Mouse (Mus musculus) ES-Bruce4 (cell line): ENCODE measurements around the gene Preb. TPM values are rescaled to one million over a fixed set of nuclear protein-coding genes. Genes with fewer than 3 reads are reported as not detected.

ENCODE experiments used
- H3K27ac ChIP-seq: 2 replicates; pipeline ENCODE4 v1.5.1; 2012; ENCODE audit warnings: low read length, inconsistent platforms; ENCODE audit not compliant: insufficient read depth
- H3K27me3 ChIP-seq: 2 replicates; pipeline ENCODE4 v1.6.1; 2012; ENCODE audit warnings: mild to moderate bottlenecking, low read length, inconsistent platforms; ENCODE audit not compliant: control insufficient read depth, poor library complexity, insufficient read depth, severe bottlenecking
- H3K36me3 ChIP-seq: 2 replicates; pipeline ENCODE4 v1.6.1; 2012; ENCODE audit warnings: inconsistent platforms, mild to moderate bottlenecking, low read length, moderate library complexity; ENCODE audit not compliant: control insufficient read depth, poor library complexity, insufficient read depth, severe bottlenecking
- H3K4me1 ChIP-seq: one replicate; pipeline ENCODE4 v1.8.1; 2011; ENCODE audit warnings: low read length; ENCODE audit not compliant: control insufficient read depth, insufficient read depth
- H3K4me3 ChIP-seq: 2 replicates; pipeline ENCODE4 v1.5.1; 2011; ENCODE audit warnings: low read depth, mild to moderate bottlenecking, low read length
- H3K9ac ChIP-seq: 2 replicates; pipeline ENCODE4 v1.6.1; 2012; ENCODE audit warnings: low read depth, mild to moderate bottlenecking, inconsistent platforms; ENCODE audit not compliant: poor library complexity, severe bottlenecking
- H3K9me3 ChIP-seq: replicated peaks from 2 replicates; pipeline ENCODE4 v1.6.1; 2012; ENCODE audit warnings: mild to moderate bottlenecking, low read length, inconsistent platforms; ENCODE audit not compliant: control insufficient read depth, poor library complexity, insufficient read depth, severe bottlenecking
- CTCF ChIP-seq: IDR thresholded peaks from one replicate; pipeline ENCODE4 v1.8.1; 2011; ENCODE audit warnings: low read depth, low read length
- EP300 ChIP-seq: IDR thresholded peaks from 2 replicates; pipeline ENCODE4 v1.6.1; 2011; ENCODE audit warnings: low read depth, low read length; ENCODE audit not compliant: insufficient read depth
- POLR2A ChIP-seq: IDR thresholded peaks from one replicate; pipeline ENCODE4 v1.8.1; 2011; ENCODE audit warnings: low read length; ENCODE audit not compliant: insufficient read depth
- polyA plus RNA-seq: library from polyadenylated mRNA; stranded (reverse); fragments of >200 nt; gene quantifications from 2 replicates; pipeline ENCODE4 v1.2.4, GENCODE M21; 2011; ENCODE audit warnings: low read depth; ENCODE audit not compliant: missing spikeins, insufficient read depth, insufficient read length

Gene Preb
- polyA plus RNA-seq, 1 experiment, result 71.0 TPM

DNA sequence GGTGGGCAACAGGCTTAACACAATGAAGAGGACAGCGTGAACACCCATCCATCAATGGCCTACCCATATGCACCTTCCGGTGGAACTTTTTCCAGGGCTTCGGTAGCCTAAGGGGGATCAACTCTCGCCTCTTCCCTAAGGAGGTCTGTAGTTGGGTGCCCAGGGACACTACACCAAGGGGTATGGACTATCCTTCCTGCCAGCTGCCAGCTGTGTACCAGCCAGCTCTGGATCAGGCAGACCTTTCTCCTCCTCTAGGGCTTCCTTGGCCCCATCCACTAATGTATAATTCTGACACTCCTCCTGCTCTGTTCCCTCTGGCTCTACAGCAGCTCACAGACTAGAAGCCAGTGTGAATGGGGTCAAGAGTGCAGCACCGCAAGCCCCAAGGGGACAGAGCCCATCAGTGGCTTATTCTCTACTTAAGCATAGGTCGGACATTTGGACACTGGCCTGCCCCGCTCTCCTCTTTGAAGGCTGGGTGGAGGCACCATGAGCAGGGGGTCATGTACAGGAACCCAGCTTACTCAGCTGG is 46.0 kb downstream of the Preb start:
- no peak overlapping the region for H3K27ac ChIP-seq
- no peak for TF ChIP-seq CTCF
- TF ChIP-seq EP300, result no peak
- TF ChIP-seq POLR2A, result no peak
- H3K9me3 ChIP-seq, result no peaks in the 10 kb centered on the region
- no peak overlapping the region; the same call in 1 of the 2 replicates for H3K4me3 ChIP-seq
- no peaks in the 10 kb centered on the region for H3K36me3 ChIP-seq
- no peaks in the 10 kb centered on the region for H3K4me1 ChIP-seq
- no peaks in the 10 kb centered on the region for H3K27me3 ChIP-seq
- peak overlapping the region; percentile 30; the same call in 1 of the 2 replicates for H3K9ac ChIP-seq

DNA sequence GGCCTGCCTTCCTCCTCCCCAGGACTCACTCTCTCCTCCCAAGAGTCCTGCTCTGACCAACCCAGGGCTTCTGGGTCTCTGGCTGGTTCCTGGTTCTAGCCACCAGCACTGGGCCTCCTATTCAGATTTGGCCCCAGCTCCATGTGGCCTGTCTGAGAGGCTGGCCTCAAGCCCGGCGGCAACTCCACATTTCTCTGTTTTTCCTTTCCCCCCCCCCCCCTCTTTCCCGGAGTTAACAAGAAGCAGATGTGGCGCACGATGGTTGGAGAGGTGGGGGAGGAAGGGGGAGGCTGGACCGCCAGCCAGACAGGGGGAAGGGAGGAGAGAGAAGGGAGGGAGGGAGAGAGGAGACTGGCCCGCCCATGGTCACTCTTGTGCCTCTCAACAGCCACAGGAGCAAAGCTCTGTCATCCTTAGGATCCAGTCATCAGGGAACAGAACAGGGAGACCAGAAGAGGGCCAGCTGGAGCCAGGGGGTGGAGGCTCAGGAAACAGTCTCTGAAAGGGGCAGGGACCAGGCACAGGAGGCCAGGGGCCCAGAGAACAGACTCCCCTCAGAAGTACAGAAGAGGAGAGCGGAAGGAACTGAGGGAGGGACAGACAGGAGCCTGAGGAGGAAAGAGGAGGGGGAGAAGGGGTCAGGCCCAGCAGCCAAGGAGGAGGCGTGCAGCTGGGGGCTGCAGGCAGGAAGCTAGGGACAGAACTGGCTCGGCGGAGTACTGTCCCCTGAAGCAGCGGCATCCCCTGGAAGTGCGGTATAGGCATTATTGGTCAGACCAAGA is 46.9 kb downstream of the Preb start, which contains the start of gene Emilin1:
Gene Emilin1, plus strand, starts transcription at position 343 of the 782 bp plus-strand sequence.
- H3K4me3 ChIP-seq, result peak within 1 kb of the TSS; percentile 14
- H3K27me3 ChIP-seq, result no peaks in the 10 kb centered on the region
- H3K4me1 ChIP-seq, result no peaks in the 10 kb centered on the region
- H3K36me3 ChIP-seq, result no peaks in the 10 kb centered on the region
- TF ChIP-seq EP300 (no peak), CTCF (no peak), POLR2A (no peak)
- no peaks in the 10 kb centered on the region for H3K9me3 ChIP-seq
- H3K9ac ChIP-seq, result peak within 1 kb of the TSS; percentile 30; the same call in 1 of the 2 replicates
- H3K27ac ChIP-seq, result no peak within 1 kb of the TSS

DNA sequence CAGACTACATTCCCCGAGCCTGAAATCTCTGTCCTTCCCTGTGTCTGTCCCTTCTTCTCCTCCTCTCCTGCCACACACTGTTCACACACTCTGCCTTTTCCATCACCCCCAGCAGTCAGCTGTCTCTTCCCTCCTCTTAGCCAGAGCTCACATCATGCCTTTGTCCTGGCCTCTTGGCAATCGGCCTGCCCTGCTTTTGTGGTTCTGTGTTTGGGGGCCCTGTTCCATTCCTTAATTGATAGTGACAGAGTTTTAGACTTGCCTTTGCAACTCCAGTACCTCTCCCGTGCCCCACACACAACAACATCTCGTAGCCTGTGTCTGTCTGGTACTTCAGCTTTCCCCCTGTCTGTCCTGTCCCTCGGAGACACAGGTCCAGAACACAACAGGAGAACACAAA is 48.0 kb downstream of the Preb start:
- Histone ChIP-seq H3K9me3 (no peaks in the 10 kb centered on the region), H3K9ac (no peak overlapping the region), H3K36me3 (no peaks in the 10 kb centered on the region), H3K27me3 (no peaks in the 10 kb centered on the region), H3K4me3 (no peak overlapping the region), H3K4me1 (no peaks in the 10 kb centered on the region), H3K27ac (no peak overlapping the region)
- TF ChIP-seq POLR2A (no peak), CTCF (no peak), EP300 (no peak)

DNA sequence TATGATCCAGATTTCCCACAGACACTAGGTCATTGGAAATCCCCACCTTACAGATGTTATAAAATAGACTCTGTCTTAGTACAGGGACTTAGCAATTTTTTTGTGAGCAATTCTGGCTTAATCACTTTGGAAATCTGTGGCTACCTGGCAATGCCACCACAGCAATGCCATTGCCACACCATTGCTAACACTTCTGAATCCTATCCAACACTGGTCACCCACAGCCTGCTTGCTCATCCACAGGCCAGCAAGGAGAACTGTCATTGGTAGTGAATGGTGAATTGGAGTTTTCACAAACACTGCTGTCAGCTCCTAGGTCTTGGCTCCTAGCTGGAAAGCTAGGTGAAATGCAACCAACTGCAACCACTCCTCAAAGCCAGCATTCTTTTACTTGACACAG is 49.7 kb downstream of the Preb start:
- H3K4me3 ChIP-seq, result no peak overlapping the region
- no peaks in the 10 kb centered on the region for H3K27me3 ChIP-seq
- no peak overlapping the region for H3K9ac ChIP-seq
- no peaks in the 10 kb centered on the region for H3K9me3 ChIP-seq
- H3K4me1 ChIP-seq, result no peaks in the 10 kb centered on the region
- H3K36me3 ChIP-seq, result peaks cover under 1% of the 10 kb centered on the region
- no peak for TF ChIP-seq CTCF
- TF ChIP-seq EP300, result no peak
- no peak for TF ChIP-seq POLR2A
- no peak overlapping the region for H3K27ac ChIP-seq

DNA sequence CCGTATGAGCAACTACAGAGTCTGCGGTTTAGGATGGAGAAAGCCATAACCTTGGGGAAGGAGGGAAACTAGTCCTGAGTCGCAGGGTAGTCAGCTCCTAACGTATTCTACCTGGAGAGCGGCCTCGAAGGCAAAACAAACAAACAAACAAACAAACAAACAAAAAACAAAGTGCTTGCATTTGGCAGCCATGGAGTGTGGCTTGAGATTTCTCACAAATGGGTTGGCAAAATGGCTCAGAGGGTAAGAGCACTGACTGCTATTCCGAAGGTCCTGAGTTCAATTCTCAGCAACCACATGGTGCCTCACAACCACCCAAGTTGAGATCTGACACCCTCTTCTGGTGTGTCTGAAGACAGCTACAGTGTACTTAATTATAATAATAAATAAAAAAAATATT is 50.3 kb downstream of the Preb start:
- no peaks in the 10 kb centered on the region for H3K4me1 ChIP-seq
- H3K27ac ChIP-seq, result no peak overlapping the region
- H3K9me3 ChIP-seq, result no peaks in the 10 kb centered on the region
- no peak for TF ChIP-seq EP300
- no peak for TF ChIP-seq CTCF
- TF ChIP-seq POLR2A, result no peak
- H3K4me3 ChIP-seq, result no peak overlapping the region
- no peak overlapping the region for H3K9ac ChIP-seq
- H3K36me3 ChIP-seq, result peaks cover 5% of the 10 kb centered on the region
- no peaks in the 10 kb centered on the region for H3K27me3 ChIP-seq

DNA sequence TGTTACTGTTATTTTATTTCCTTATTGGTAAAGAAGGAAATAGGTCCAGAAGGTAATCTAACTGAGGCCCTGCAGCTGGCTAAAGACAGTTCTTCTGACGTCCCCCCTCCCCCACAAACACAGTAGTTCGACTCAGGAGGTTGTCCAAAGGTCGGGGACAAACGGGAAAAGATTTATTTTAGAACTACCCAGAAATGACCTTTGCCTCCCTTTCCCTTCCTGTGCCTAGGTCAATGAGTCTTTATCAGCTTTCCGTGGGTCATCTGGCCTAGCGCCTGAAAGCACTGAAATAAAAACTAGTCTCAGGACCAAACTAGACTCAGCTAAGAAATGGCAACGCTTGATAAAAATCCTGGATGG is 50.9 kb downstream of the Preb start:
- H3K9me3 ChIP-seq, result no peaks in the 10 kb centered on the region
- no peaks in the 10 kb centered on the region for H3K4me1 ChIP-seq
- H3K27ac ChIP-seq, result no peak overlapping the region
- no peak overlapping the region for H3K9ac ChIP-seq
- TF ChIP-seq EP300 (no peak), POLR2A (no peak), CTCF (no peak)
- H3K4me3 ChIP-seq, result no peak overlapping the region
- H3K27me3 ChIP-seq, result no peaks in the 10 kb centered on the region
- H3K36me3 ChIP-seq, result peaks cover 9% of the 10 kb centered on the region
